Mouse (Mus musculus): ENCODE results near the gene Prpf18. TPM values are rescaled to one million over a fixed set of nuclear protein-coding genes. Genes with fewer than 3 reads are reported as not detected.

The Prpf18 gene
- polyA plus RNA-seq, 1 experiment from 2014 or later = 27.3 TPM

GRCm38 (mm10) chr2:4611704-4612103, 40.2 kb downstream of the Prpf18 start:
- Histone ChIP-seq H3K9me3 (replicated peaks) (no peaks in the 10 kb centered on the region), H3K36me3 (peaks cover 77% of the 10 kb centered on the region)

GRCm38 (mm10) chr2:4611295-4611694, 40.6 kb downstream of the Prpf18 start:
- H3K9ac ChIP-seq = no peak overlapping the region
- no peak overlapping the region for H3K4me3 ChIP-seq (replicated peaks)
- WGBS (ENCODE audit: insufficient replicate concordance) = 86% methylated on average over 6 of the region's 6 CpGs
- no peak for DNase-seq
- no peak overlapping the region for H3K27ac ChIP-seq
- no peak for ATAC-seq (ENCODE audit: low read depth)
- no peaks in the 10 kb centered on the region for H3K9me3 ChIP-seq (replicated peaks)
- H3K27me3 ChIP-seq = no peaks in the 10 kb centered on the region
- H3K4me1 ChIP-seq (replicated peaks) = no peaks in the 10 kb centered on the region
- H3K4me2 ChIP-seq = no peak overlapping the region
- H3K36me3 ChIP-seq = peaks cover 81% of the 10 kb centered on the region

More at GRCm38 (mm10) chr2:4611704-4612103, 40.2 kb downstream of the Prpf18 start:
- no peak overlapping the region for H3K4me2 ChIP-seq
- ATAC-seq (ENCODE audit: low read depth) (no peak), DNase-seq (no peak)
- H3K4me3 ChIP-seq (replicated peaks) = no peak overlapping the region
- H3K27me3 ChIP-seq = no peaks in the 10 kb centered on the region
- H3K27ac ChIP-seq = no peak overlapping the region
- WGBS (ENCODE audit: insufficient replicate concordance) = 91% methylated on average over 10 of the region's 10 CpGs
- H3K9ac ChIP-seq = no peak overlapping the region
- H3K4me1 ChIP-seq (replicated peaks) = no peaks in the 10 kb centered on the region

GRCm38 (mm10) chr2:4609433-4609832, 42.5 kb downstream of the Prpf18 start:
- H3K27me3 ChIP-seq = no peaks in the 10 kb centered on the region
- no peak overlapping the region for H3K9ac ChIP-seq
- 88% methylated on average over 10 of the region's 10 CpGs for WGBS (ENCODE audit: insufficient replicate concordance)
- ATAC-seq (ENCODE audit: low read depth) = no peak
- H3K4me3 ChIP-seq (replicated peaks) = no peak overlapping the region
- no peak overlapping the region for H3K4me2 ChIP-seq
- no peak overlapping the region for H3K27ac ChIP-seq
- DNase-seq = no peak
- H3K4me1 ChIP-seq (replicated peaks) = no peaks in the 10 kb centered on the region
- H3K9me3 ChIP-seq (replicated peaks) = no peaks in the 10 kb centered on the region
- peaks cover 97% of the 10 kb centered on the region for H3K36me3 ChIP-seq

- ATAC-seq (ENCODE audit: low read depth) (no peak), DNase-seq (no peak)
- no peak overlapping the region for H3K27ac ChIP-seq
- H3K9me3 ChIP-seq (replicated peaks) = no peaks in the 10 kb centered on the region
- H3K4me1 ChIP-seq (replicated peaks) = no peaks in the 10 kb centered on the region
- H3K9ac ChIP-seq = no peak overlapping the region
- 92% methylated on average over 3 of the region's 3 CpGs for WGBS (ENCODE audit: insufficient replicate concordance)
- peaks cover 99% of the 10 kb centered on the region for H3K36me3 ChIP-seq
- H3K4me2 ChIP-seq = no peak overlapping the region
- H3K27me3 ChIP-seq = no peaks in the 10 kb centered on the region
- no peak overlapping the region for H3K4me3 ChIP-seq (replicated peaks)
Observed at GRCm38 (mm10) chr2:4608253-4608652, 43.7 kb downstream of the Prpf18 start.

GRCm38 (mm10) chr2:4606559-4606958, 45.4 kb downstream of the Prpf18 start:
- Histone ChIP-seq H3K36me3 (peaks cover 99% of the 10 kb centered on the region), H3K9me3 (replicated peaks) (no peaks in the 10 kb centered on the region), H3K27me3 (no peaks in the 10 kb centered on the region), H3K4me2 (no peak overlapping the region), H3K4me3 (replicated peaks) (no peak overlapping the region), H3K4me1 (replicated peaks) (no peaks in the 10 kb centered on the region), H3K9ac (no peak overlapping the region), H3K27ac (no peak overlapping the region)
- DNase-seq (no peak), ATAC-seq (ENCODE audit: low read depth) (no peak)
- WGBS (ENCODE audit: insufficient replicate concordance) = 95% methylated on average over 3 of the region's 3 CpGs

GRCm38 (mm10) chr2:4603361-4603945, 48.5 kb downstream of the Prpf18 start:
- no peak for DNase-seq
- Histone ChIP-seq H3K36me3 (peaks cover 99% of the 10 kb centered on the region), H3K9ac (no peak overlapping the region), H3K9me3 (replicated peaks) (no peaks in the 10 kb centered on the region), H3K27me3 (no peaks in the 10 kb centered on the region), H3K4me3 (replicated peaks) (no peak overlapping the region), H3K4me2 (no peak overlapping the region), H3K4me1 (replicated peaks) (no peaks in the 10 kb centered on the region), H3K27ac (no peak overlapping the region)
- WGBS (ENCODE audit: insufficient replicate concordance) = 91% methylated on average over 33 of the region's 33 CpGs
- peak; percentile 21; the same call in 1 of the 2 replicates for ATAC-seq (ENCODE audit: low read depth)

- no peak for DNase-seq
- Histone ChIP-seq H3K27me3 (no peaks in the 10 kb centered on the region), H3K4me3 (replicated peaks) (no peak overlapping the region), H3K36me3 (peaks cover 99% of the 10 kb centered on the region), H3K4me2 (no peak overlapping the region), H3K9me3 (replicated peaks) (no peaks in the 10 kb centered on the region), H3K4me1 (replicated peaks) (no peaks in the 10 kb centered on the region), H3K9ac (no peak overlapping the region), H3K27ac (no peak overlapping the region)
- WGBS (ENCODE audit: insufficient replicate concordance) = 64% methylated on average over 15 of the region's 15 CpGs
- 0 out of 2 replicates have a peak, but pooled peaks have one; percentile 29 for ATAC-seq (ENCODE audit: low read depth)
Observed at GRCm38 (mm10) chr2:4601034-4601890, 50.7 kb downstream of the Prpf18 start.

GRCm38 (mm10) chr2:4596992-4597391, 54.9 kb downstream of the Prpf18 start:
- Histone ChIP-seq H3K9me3 (replicated peaks) (no peaks in the 10 kb centered on the region), H3K36me3 (peaks cover 100% of the 10 kb centered on the region)
- no peak for ATAC-seq (ENCODE audit: low read depth)

GRCm38 (mm10) chr2:4593878-4594387, 58.0 kb downstream of the Prpf18 start:
- ATAC-seq (ENCODE audit: low read depth) = no peak
- WGBS (ENCODE audit: insufficient replicate concordance) = 86% methylated on average over 3 of the region's 3 CpGs
- H3K4me1 ChIP-seq (replicated peaks) = peaks cover 25% of the 10 kb centered on the region
- H3K27ac ChIP-seq = no peak overlapping the region
- DNase-seq = no peak
- no peak overlapping the region for H3K9ac ChIP-seq
- H3K36me3 ChIP-seq = peaks cover 99% of the 10 kb centered on the region
- H3K9me3 ChIP-seq (replicated peaks) = no peaks in the 10 kb centered on the region
- no peak overlapping the region for H3K4me2 ChIP-seq
- no peak overlapping the region for H3K4me3 ChIP-seq (replicated peaks)
- H3K27me3 ChIP-seq = no peaks in the 10 kb centered on the region

More at GRCm38 (mm10) chr2:4596992-4597391, 54.9 kb downstream of the Prpf18 start:
- H3K27me3 ChIP-seq = no peaks in the 10 kb centered on the region
- H3K9ac ChIP-seq = no peak overlapping the region
- WGBS (ENCODE audit: insufficient replicate concordance) = 89% methylated on average over 7 of the region's 7 CpGs
- no peak overlapping the region for H3K4me2 ChIP-seq
- H3K4me1 ChIP-seq (replicated peaks) = peaks cover 15% of the 10 kb centered on the region
- DNase-seq = no peak
- H3K27ac ChIP-seq = no peak overlapping the region
- no peak overlapping the region for H3K4me3 ChIP-seq (replicated peaks)

- no peak overlapping the region for H3K9ac ChIP-seq
- no peaks in the 10 kb centered on the region for H3K27me3 ChIP-seq
- DNase-seq = peak; percentile 55
- peaks cover 99% of the 10 kb centered on the region for H3K36me3 ChIP-seq
- H3K4me3 ChIP-seq (replicated peaks) = no peak overlapping the region
- H3K4me1 ChIP-seq (replicated peaks) = peaks cover 25% of the 10 kb centered on the region
- H3K9me3 ChIP-seq (replicated peaks) = no peaks in the 10 kb centered on the region
- H3K4me2 ChIP-seq = no peak overlapping the region
- peak; percentile 78 for ATAC-seq (ENCODE audit: low read depth)
- WGBS (ENCODE audit: insufficient replicate concordance) = 15% methylated on average over 9 of the region's 9 CpGs
- H3K27ac ChIP-seq = no peak overlapping the region; the same call in 1 of the 2 replicates
Observed at GRCm38 (mm10) chr2:4593433-4593832, 58.5 kb downstream of the Prpf18 start.

- no peak for ATAC-seq (ENCODE audit: low read depth)
- no peak overlapping the region for H3K9ac ChIP-seq
- H3K4me2 ChIP-seq = no peak overlapping the region
- no peaks in the 10 kb centered on the region for H3K27me3 ChIP-seq
- peaks cover 25% of the 10 kb centered on the region for H3K4me1 ChIP-seq (replicated peaks)
- 82% methylated on average over 7 of the region's 7 CpGs for WGBS (ENCODE audit: insufficient replicate concordance)
- no peaks in the 10 kb centered on the region for H3K9me3 ChIP-seq (replicated peaks)
- H3K4me3 ChIP-seq (replicated peaks) = no peak overlapping the region
- peaks cover 99% of the 10 kb centered on the region for H3K36me3 ChIP-seq
- H3K27ac ChIP-seq = peak overlapping the region; percentile 36
- DNase-seq = no peak
Observed at GRCm38 (mm10) chr2:4592666-4593065, 59.2 kb downstream of the Prpf18 start.

Measured in liver, embryonic 13.5 days (tissue).